Mouse (Mus musculus) adrenal gland (tissue): ENCODE measurements around the gene Tlr5.

ENCODE experiments used
- intact Hi-C: fragments of 180-260 bp; cut with DNase I; formaldehyde crosslinking; loops from one replicate; pipeline ENCODE4 v1.15.1; 2025

Tlr5 gene

DNA sequence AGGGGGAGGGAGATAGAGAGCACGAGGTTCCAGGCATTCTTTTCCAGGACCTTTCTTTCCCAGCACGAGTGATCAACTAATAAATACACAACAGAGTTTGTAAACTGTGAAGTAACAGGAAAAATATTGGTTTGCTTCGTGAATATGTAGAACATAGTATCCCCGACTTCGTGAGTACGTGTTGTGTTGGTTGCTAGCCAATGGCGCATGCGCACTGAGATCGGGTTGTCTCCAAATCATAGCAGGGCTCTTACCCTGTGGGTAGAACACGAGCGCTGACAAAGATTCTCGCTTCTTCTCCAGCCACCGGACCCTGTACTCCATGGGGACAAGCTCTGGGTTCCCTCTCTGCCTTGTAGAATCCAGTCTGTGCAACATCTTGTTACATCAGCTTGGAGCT is 33.2 kb downstream of the Tlr5 start:
- intact Hi-C loops: no loop called here

DNA sequence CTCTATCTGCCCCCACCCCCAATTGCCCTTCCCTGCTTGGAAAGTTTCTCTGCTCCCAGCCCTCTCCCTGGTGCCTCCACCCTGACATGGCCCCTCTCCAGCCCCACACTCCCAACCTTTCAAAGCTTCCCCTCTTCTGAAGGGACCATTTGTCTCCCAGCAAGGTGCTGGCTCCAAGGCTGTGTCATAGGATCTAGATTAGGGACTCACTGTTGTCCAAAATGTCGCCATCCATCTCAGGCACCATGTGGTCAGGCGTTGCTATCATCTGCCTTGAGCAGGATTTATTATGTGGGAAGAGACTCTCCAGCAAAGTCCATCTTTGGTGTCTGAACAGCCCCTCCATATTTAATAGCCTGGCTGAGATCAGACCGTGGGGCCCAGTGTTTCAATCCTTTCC is 34.1 kb downstream of the Tlr5 start:
- intact Hi-C loops: no loop called here

DNA sequence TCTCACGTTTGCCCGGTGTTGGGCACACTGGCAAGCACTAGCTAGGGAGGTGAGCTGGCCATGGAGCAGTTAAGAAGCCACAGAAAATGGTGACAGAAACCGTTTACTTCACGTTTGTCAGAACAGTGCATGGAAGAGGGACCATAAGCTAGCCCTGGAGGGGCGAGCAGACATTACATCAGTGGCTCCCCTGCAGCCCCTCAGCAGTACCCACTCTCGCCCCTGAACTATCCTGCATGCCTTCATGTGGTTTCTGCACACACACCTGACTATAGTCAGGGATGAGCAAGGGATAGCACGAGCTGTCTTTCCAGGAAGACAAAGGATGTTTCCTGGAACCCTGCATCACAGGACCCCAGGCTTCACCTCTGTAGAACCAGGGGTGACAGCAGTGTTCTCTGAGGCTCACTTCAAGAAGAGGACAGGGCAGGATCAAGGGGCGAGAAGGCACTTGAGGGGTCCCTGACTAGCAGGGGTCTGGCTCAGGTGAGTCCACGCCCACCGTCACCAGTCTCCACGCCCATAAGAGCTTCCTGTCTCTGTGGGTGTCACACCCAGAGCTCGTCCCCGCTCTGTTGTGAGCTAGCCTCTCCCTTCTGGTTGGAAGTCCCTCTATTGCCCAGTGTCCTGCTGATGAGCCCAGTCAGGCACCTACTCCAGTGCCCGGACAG is 35.6 kb downstream of the Tlr5 start:
- intact Hi-C loops: no loop called here

DNA sequence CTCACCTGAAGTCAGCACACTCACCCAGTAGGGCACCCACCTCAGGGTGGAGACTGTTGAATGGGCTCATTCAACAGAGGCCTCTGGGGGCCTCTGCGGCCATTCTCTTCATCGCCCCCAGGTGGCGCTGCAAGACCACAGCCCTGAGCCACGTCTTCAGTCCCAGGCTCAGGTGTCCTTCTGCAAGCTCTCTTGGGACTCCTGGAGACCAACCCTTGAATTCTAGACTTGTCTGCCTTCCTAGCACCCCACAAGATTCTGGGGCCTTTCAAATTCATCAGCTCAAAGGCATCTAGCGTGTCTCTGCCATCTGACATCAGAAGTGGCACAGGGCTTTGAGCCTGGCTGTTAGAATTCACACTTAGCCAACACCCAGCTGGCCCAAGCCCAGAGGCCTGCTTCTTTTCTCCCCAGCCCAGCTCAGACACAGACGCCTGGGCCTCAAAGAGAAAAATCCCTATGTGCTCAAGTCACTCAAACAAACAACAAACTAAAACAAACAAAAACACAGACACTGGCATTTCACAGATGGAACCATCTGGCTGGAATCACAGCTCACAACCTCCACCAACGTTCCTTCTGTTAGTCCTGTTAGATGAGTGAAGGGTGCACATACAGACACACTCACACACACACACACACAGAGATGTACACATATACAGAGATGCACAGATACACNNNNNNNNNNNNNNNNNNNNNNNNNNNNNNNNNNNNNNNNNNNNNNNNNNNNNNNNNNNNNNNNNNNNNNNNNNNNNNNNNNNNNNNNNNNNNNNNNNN is 36.6 kb downstream of the Tlr5 start:
- intact Hi-C loops: no loop called here
